Mouse (Mus musculus) embryonic facial prominence, embryonic 12.5 days (tissue): Measurements from ENCODE around the gene Zcchc4. TPM values are rescaled to one million over a fixed set of nuclear protein-coding genes. Genes with fewer than 3 reads are reported as not detected.
"Not testable (repeated sequence)": the region's sequence is repeated elsewhere in the genome, so short reads cannot be mapped to it uniquely, and the experiment has no call there.

Source experiments
- ATAC-seq: fragments of 200-750 bp; cut with Nextera tagmentation; 2 replicates; pipeline ENCODE4 v1.8.0; 2017; ENCODE audit not compliant: insufficient number of reproducible peaks, insufficient read depth, low FRiP score, low TSS enrichment
- H3K27ac ChIP-seq: fragments of 300-500 bp; sonication (generic); 2 replicates; pipeline ENCODE4 v1.5.1; 2016; ENCODE audit warnings: mild to moderate bottlenecking
- H3K27me3 ChIP-seq: fragments of 300-500 bp; sonication (generic); 2 replicates; pipeline ENCODE4 v1.6.1; 2016; ENCODE audit warnings: mild to moderate bottlenecking, moderate library complexity
- H3K36me3 ChIP-seq: fragments of 300-500 bp; sonication (generic); 2 replicates; pipeline ENCODE4 v1.6.1; 2016; ENCODE audit warnings: mild to moderate bottlenecking
- H3K4me1 ChIP-seq: fragments of 300-500 bp; sonication (generic); 2 replicates; pipeline ENCODE4 v1.6.1; 2016
- H3K4me2 ChIP-seq: fragments of 300-500 bp; sonication (generic); replicated peaks from 2 replicates; pipeline ENCODE4 v1.6.1; 2016; ENCODE audit warnings: mild to moderate bottlenecking, moderate library complexity
- H3K4me3 ChIP-seq: fragments of 300-500 bp; sonication (generic); 2 replicates; pipeline ENCODE4 v1.5.1; 2016; ENCODE audit warnings: mild to moderate bottlenecking
- H3K9ac ChIP-seq: fragments of 300-500 bp; sonication (generic); 2 replicates; pipeline ENCODE4 v1.6.1; 2016; ENCODE audit warnings: mild to moderate bottlenecking, moderate library complexity
- H3K9me3 ChIP-seq: fragments of 300-500 bp; sonication (generic); 2 replicates; pipeline ENCODE4 v1.6.1; 2016; ENCODE audit warnings: mild to moderate bottlenecking, moderate library complexity
- WGBS: fragments of 180-500 bp; shearing (Covaris S2); methylation state at CpG from one replicate; pipeline ENCODE4 v1.1.7; 2016; 5-methylcytosine and 5-hydroxymethylcytosine counted together
- polyA plus RNA-seq: library from polyadenylated mRNA; unstranded; fragments of >200 nt; fragmentation: Nextera tagmentation; extraction: Ambion mirVana; gene quantifications from 2 replicates; pipeline ENCODE4 v1.2.1, GENCODE M21; 2016

Zcchc4 gene
- polyA plus RNA-seq, 1 experiment from 2014 or later = 22.3 TPM

DNA sequence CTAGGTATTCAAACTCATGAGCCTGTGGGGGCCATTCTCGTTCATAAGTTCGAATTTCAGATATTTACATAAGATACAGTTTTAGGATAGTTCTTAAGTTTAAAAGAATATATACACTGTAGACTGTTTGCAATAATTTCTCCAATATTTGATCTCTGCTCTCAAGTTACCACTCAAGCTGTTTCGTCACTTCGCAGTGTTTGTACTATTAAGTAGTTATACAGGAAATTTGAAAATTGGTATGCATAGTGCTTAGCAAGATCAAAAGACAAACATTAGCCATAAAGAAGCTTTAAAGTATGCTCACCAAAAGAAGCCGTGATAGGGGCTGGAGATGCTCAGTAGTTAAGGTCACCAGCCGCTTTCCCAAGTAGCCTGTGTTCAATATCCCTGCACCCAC is 19.2 kb upstream of the Zcchc4 start:
- WGBS = 87% methylated on average over 6 of the region's 6 CpGs
- Histone ChIP-seq H3K4me1 (no peaks in the 10 kb centered on the region), H3K4me2 (no peak overlapping the region), H3K27ac (no peak overlapping the region), H3K9ac (no peak overlapping the region), H3K4me3 (no peak overlapping the region), H3K9me3 (no peaks in the 10 kb centered on the region), H3K27me3 (no peaks in the 10 kb centered on the region), H3K36me3 (peaks cover 7% of the 10 kb centered on the region; the same call in 1 of the 2 replicates)
- no peak for ATAC-seq

DNA sequence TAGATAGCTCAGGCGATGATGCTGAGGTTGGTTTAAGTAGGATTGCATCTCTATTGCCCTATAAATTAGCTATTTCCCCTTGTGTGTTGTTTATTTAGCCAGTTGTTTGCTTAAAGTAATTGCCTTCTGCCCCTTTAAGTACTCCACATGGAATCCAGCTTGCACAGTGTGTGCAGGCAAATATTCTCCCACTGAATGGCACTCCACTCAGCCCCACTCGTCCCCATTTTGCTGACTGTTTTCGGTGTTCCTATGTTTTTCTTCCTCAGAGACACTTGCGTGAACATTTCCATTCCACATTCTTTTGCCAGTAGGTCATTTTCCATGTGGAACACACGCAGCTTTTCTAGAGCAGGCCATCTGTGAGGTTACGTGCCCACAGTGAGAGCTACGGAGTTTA is 12.6 kb upstream of the Zcchc4 start:
- no peak for ATAC-seq
- Histone ChIP-seq H3K9me3 (no peaks in the 10 kb centered on the region), H3K27me3 (no peaks in the 10 kb centered on the region), H3K36me3 (peaks cover 17% of the 10 kb centered on the region; the same call in 1 of the 2 replicates), H3K4me3 (no peak overlapping the region), H3K4me2 (no peak overlapping the region), H3K9ac (no peak overlapping the region), H3K27ac (no peak overlapping the region), H3K4me1 (no peaks in the 10 kb centered on the region)
- 80% methylated on average over 7 of the region's 7 CpGs for WGBS

DNA sequence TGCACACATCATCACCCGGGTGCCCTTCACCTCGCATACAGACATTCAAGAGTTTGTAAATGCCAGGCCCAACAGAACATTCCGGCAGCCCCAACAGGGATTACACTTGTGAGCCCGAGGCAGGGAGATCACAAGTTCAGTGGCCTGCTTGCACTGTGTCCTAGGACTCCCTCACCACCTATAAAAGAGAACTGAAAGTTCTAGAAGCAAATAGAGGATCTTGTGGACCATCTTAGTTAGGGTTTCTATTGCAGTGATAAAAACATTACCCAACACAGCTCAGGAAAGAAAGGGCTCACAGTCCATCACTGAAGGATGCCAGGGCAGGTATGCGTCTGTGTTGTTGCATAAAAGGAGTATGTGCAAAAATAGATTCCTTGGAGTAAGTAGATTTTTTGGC is 942 bp upstream of the Zcchc4 start:
- Histone ChIP-seq H3K27ac (no peak overlapping the region), H3K4me2 (no peak overlapping the region), H3K9me3 (no peaks in the 10 kb centered on the region), H3K4me1 (no peaks in the 10 kb centered on the region), H3K36me3 (peaks cover 12% of the 10 kb centered on the region), H3K9ac (no peak overlapping the region), H3K4me3 (no peak overlapping the region), H3K27me3 (no peaks in the 10 kb centered on the region)
- no peak for ATAC-seq
- WGBS = 92% methylated on average over 5 of the region's 5 CpGs

DNA sequence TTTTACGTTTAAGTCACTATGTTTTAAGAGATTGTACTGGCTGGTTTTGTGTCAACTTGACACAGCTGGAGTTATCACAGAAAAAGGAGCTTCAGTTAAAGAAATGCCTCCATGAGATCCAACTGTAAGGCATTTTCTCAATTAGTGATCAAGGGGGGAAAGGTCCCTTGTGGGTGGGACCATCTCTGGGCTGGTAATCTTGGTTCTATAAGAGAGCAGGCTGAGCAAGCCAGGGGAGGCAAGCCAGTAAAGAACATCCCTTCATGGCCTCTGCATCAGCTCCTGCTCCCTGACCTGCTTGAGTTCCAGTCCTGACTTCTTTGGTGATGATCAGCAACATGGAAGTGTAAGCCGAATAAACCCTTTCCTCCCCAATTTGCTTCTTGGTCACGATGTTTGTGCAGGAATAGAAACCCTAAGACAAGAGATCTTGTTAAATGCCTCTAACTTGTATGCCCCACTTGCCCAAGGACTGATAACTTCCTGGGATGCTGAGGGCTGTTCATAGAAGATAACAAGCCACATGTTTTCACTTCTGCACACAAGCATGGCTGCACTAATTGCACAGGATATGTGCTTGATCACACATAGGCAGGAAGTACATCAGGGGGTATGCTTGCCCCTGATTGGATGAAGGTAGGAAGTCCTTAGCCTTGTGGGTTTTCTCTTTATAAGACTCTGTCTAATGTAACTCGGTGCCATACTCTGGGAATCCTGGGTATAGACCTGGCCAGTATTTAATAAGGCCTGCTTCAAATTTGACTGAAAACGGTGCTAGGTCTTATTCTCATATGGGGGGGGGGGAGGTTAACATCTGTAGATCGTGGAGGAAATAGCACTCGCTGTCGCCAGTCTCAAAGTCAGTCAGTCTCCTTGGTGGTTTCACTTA is 1.5 kb downstream of the Zcchc4 start:
- not testable (repeated sequence) for H3K4me3 ChIP-seq, H3K4me1 ChIP-seq, ATAC-seq, H3K27me3 ChIP-seq, H3K4me2 ChIP-seq, H3K9ac ChIP-seq, H3K9me3 ChIP-seq, H3K27ac ChIP-seq, H3K36me3 ChIP-seq
- 88% methylated on average over 8 of the region's 8 CpGs for WGBS

DNA sequence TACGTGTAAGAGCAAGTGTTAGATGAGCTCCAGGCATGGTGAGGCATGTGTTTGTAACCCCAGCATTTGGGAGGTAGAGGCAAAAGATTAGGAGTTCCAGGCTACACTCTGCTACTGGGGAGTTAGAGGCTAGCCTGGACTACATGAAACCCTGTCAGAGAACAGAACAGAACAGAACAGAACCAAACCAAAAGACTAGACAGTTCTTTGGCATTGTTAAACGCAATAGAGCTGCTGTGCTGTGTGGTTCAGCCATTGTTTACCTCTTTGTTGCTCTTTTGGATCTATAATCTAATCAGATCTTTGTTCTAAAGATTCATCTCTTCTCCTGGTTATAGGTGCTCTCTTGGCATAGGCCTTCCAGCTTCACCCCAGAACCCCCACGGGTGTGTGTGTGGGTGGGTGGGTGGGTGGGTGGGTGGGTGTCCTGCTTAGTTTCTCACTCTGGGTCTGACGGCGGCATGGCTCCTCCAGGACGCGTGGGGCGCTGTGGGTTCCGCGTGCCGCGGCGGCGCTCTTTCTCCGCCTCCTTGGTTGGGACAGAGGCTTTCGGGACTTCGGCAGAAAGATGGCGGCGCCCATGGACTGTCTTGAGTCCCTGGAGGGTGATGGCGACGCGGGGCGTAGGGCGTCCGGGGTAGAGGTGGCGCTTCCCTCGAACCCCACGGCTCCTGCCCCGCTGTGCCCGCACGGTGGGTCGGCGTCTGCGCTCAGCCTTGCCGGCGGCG is 7.5 kb downstream of the Zcchc4 start:
- H3K27ac ChIP-seq = peak overlapping the region; percentile 83
- no peaks in the 10 kb centered on the region for H3K4me1 ChIP-seq
- 0 out of 2 replicates have a peak, but pooled peaks cover 5% of the 10 kb centered on the region for H3K36me3 ChIP-seq
- no peaks in the 10 kb centered on the region for H3K9me3 ChIP-seq
- H3K4me2 ChIP-seq = peak overlapping the region; percentile 44
- ATAC-seq = peak; percentile 94
- H3K9ac ChIP-seq = peak overlapping the region; percentile 69
- peak overlapping the region; percentile 82 for H3K4me3 ChIP-seq
- H3K27me3 ChIP-seq = no peaks in the 10 kb centered on the region
- 5% methylated on average over 37 of the region's 37 CpGs for WGBS

DNA sequence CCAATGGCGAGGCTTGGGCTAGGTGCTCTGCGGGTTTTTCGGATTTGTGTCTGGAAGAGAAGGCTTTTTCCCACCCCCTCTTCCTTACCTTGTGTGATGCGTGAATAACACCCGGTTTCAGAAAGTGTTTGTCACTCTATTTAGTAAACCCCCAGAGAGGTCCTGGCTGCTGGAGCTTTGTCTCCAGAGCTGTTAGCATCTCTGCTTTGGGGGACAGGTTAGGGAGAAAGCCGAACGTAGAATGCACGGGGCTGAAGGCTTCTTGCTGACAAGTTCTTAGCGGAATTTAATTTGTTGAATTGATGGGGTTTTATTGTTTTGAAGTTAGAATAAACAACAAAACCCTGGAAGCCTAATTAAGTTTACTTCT is 8.0 kb downstream of the Zcchc4 start:
- Histone ChIP-seq H3K9me3 (no peaks in the 10 kb centered on the region), H3K36me3 (0 out of 2 replicates have a peak, but pooled peaks cover 5% of the 10 kb centered on the region), H3K27me3 (no peaks in the 10 kb centered on the region), H3K4me3 (peak overlapping the region; percentile 82), H3K9ac (peak overlapping the region; percentile 69), H3K27ac (peak overlapping the region; percentile 83), H3K4me1 (no peaks in the 10 kb centered on the region), H3K4me2 (peak overlapping the region; percentile 44)
- 0% methylated on average over 9 of the region's 9 CpGs for WGBS
- peak; percentile 67; the same call in 1 of the 2 replicates for ATAC-seq

DNA sequence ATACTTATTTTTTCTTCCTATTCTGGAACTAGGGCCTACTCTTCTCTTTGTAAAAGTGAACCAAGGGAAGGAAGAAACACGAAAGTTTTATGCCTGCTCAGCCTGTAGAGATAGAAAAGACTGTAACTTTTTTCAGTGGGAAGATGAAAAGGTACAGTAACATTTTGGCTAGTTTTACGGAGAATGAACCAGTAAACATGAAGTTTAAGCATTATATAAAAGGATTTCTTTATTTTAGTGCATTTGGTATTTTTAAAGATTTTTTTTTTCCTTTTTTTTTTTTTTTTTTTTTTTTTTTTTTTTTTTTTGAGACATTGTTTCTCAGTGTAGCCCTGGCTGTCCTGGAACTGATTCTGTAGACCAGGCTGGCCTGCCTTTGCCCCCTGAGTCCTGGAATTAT is 8.7 kb downstream of the Zcchc4 start:
- ATAC-seq = no peak

DNA sequence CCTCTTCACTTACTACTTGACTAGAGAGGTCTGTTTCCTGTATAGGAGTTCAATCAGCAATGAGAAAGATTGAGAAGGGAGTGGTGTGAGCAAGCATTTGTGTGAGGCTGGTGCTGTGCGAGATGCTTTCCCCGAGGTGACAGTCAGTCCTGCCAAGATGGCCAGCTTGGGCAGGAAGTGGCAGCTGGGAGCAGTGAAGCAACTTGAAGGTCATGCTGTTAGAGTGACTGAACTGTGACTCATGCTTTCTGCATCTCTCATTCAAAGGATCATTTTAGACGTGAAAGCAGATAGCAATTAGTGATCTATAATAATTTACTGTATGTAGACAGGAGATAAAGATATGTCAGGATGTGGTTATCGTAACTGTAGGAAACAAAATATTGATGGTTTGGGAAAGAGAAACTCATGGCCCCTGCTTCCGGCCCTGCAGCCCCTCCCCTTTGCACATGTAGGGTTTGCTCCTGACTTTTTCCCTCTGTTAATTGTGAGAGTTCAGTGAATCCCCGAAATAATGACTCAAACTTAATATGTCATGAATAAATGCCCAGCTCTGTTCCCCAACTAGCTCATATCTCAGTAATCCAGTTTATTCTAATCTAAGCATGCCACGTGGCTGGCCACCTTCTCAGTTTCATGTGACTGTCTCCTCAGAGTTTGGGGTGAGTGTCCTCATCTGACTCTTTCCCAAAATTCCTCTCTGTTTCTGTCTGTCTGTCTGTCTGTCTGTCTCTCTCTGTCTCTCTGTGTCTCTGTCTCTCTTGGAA is 11.5 kb downstream of the Zcchc4 start:
- H3K4me2 ChIP-seq = no peak overlapping the region
- H3K27ac ChIP-seq = no peak overlapping the region
- no peak overlapping the region for H3K9ac ChIP-seq
- no peak for ATAC-seq
- 0 out of 2 replicates have a peak, but pooled peaks cover 5% of the 10 kb centered on the region for H3K36me3 ChIP-seq
- 86% methylated on average over 7 of the region's 7 CpGs for WGBS
- no peaks in the 10 kb centered on the region for H3K27me3 ChIP-seq
- H3K4me1 ChIP-seq = no peaks in the 10 kb centered on the region
- H3K9me3 ChIP-seq = no peaks in the 10 kb centered on the region
- no peak overlapping the region for H3K4me3 ChIP-seq

More for the DNA sequence above, 8.7 kb downstream of the Zcchc4 start:
- Histone ChIP-seq H3K9ac (no peak overlapping the region), H3K36me3 (0 out of 2 replicates have a peak, but pooled peaks cover 5% of the 10 kb centered on the region), H3K9me3 (no peaks in the 10 kb centered on the region), H3K27ac (no peak overlapping the region), H3K4me1 (no peaks in the 10 kb centered on the region), H3K4me3 (0 out of 2 replicates have a peak overlapping the region, but pooled peaks have one; percentile 82), H3K27me3 (no peaks in the 10 kb centered on the region), H3K4me2 (peak overlapping the region; percentile 44)
- 77% methylated on average over 2 of the region's 2 CpGs for WGBS

DNA sequence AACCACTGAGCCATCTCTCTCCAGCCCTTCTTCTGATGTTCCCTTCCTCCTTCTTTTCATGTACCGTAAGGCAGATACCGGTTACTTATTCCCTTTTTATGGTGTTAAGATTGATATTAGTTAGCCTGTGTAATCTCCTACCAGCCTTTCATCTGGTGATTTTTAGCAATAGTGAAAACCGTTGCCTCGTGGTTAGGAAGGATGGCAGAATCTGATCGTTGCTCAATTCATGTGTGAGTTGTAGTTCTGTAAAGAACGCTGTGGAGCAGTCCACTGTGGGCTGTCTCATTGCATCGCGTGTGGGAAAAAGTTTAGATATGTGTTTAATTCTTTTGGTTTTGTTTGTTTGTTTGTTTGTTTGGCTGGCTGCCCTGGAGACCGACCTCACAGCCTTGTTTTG is 18.0 kb downstream of the Zcchc4 start:
- no peak overlapping the region for H3K9ac ChIP-seq
- no peaks in the 10 kb centered on the region for H3K9me3 ChIP-seq
- H3K4me3 ChIP-seq = no peak overlapping the region
- ATAC-seq = no peak
- H3K4me2 ChIP-seq = no peak overlapping the region
- 95% methylated on average over 9 of the region's 9 CpGs for WGBS
- H3K36me3 ChIP-seq = peaks cover 21% of the 10 kb centered on the region
- no peak overlapping the region for H3K27ac ChIP-seq
- H3K27me3 ChIP-seq = no peaks in the 10 kb centered on the region
- no peaks in the 10 kb centered on the region for H3K4me1 ChIP-seq

DNA sequence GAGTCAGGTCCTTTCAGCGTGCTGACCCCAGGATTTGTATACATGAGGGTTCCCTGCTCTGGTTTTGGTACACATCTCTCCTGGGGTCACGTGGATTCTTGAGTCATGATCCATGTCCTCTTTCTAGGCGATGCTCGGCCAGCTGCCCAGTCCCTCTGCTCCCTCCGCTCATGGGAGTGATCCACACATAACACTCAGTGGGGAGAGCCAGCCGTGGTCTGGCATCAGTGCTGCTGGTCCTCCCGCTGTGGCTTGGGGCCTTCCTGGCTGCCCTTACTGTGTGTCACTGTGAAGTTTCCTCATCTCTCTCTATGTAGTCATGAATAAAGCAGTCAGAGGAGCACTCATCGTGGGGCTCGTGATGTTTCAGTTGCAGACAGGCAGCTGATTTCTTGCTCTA is 18.9 kb downstream of the Zcchc4 start:
- H3K9me3 ChIP-seq = no peaks in the 10 kb centered on the region
- peaks cover 22% of the 10 kb centered on the region for H3K36me3 ChIP-seq
- no peak for ATAC-seq
- WGBS = 92% methylated on average over 9 of the region's 9 CpGs
- no peak overlapping the region for H3K9ac ChIP-seq
- no peaks in the 10 kb centered on the region for H3K27me3 ChIP-seq
- H3K4me1 ChIP-seq = no peaks in the 10 kb centered on the region
- H3K4me2 ChIP-seq = no peak overlapping the region
- H3K4me3 ChIP-seq = no peak overlapping the region
- H3K27ac ChIP-seq = no peak overlapping the region

DNA sequence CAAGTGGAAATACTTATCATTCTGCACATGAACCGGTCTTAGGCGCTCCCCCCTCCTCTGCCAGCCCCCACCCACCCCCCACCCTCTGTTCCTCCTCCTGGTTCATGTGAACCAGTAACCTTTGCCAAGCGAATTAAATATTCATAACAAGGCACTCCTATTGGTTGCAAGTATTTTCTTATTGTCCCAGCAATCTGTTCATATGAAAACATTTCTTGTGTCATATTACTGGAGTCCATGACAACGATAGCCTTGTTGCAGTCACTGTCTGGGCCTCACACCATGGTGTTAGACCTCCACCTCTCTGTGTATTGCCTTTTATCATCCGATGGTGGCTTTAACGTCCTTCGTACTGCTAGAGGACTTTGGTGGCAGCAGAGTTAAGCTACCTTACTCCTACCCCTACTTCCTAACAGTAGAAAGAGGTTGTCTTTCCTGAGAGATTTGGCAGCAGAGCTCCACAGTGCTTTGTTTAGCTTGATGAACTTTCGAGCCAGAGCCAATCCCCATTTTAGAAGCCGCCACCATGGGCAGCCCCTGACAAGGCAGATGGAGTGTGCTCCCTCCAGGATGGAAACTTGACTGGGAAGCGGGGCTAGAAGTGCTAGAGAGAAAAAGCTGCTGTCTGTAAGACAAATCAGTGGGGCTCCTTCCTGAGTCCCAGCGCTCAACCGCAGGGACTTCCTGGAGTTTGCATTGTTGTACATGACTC is 24.2 kb downstream of the Zcchc4 start:
- Histone ChIP-seq H3K9me3 (no peaks in the 10 kb centered on the region), H3K4me1 (no peaks in the 10 kb centered on the region), H3K4me3 (no peak overlapping the region), H3K9ac (no peak overlapping the region), H3K36me3 (peaks cover 22% of the 10 kb centered on the region), H3K27ac (no peak overlapping the region), H3K27me3 (no peaks in the 10 kb centered on the region), H3K4me2 (no peak overlapping the region)
- ATAC-seq = no peak
- WGBS = 94% methylated on average over 12 of the region's 12 CpGs
